Comparison of ENCODE assay signal across 22 mouse cellular contexts in genomic region chr1:68401204-68401603, GRCm38 (mm10).
A peak's percentile ranks its signal among the peaks of the same experiment; 100 is the strongest.
DNase-seq lines count a peak whose midpoint lies in the region; ATAC-seq and TF ChIP-seq lines count a peak whose summit lies in the region.
"Had no signal": no experiment of that assay in that cellular context is flagged by ENCODE, and none has a peak within 500 bp of the region (broad histone marks: within the 10 kb centered on the region; RNA-seq: fewer than 3 reads in every experiment).

No protein-coding gene starts in this region.

- H3K4me1 ChIP-seq in hindbrain, embryonic 11.5 days (replicated peaks; ENCODE audit: control insufficient read depth, insufficient read depth, low read length): no peaks in the 10 kb centered on the region
- H3K4me1 ChIP-seq in hindbrain, embryonic 14.5 days (replicated peaks; ENCODE audit: control insufficient read depth, insufficient read depth, low read length): peaks cover 13% of the 10 kb centered on the region; the same call in 1 of the 2 replicates
- H3K4me1 ChIP-seq: embryonic facial prominence, embryonic 12.5 days; heart, embryonic 15.5 days; megakaryocyte, embryonic 14.5 days had no signal

- H3K9ac ChIP-seq in hindbrain, embryonic 11.5 days (ENCODE audit: low read depth, low read length): no peak overlapping the region
- H3K9ac ChIP-seq in hindbrain, embryonic 14.5 days: no peak overlapping the region
- H3K9ac ChIP-seq: embryonic facial prominence, embryonic 12.5 days; heart, embryonic 15.5 days had no signal

- WGBS in hindbrain, embryonic 11.5 days: 21% methylated on average over 4 of the region's 4 CpGs
- 22% methylated on average over 4 of the region's 4 CpGs for WGBS in hindbrain, embryonic 14.5 days

- no peaks in the 10 kb centered on the region for H3K27me3 ChIP-seq in hindbrain, embryonic 11.5 days (ENCODE audit: control insufficient read depth, insufficient read depth, low read length)
- no peaks in the 10 kb centered on the region for H3K27me3 ChIP-seq in hindbrain, embryonic 14.5 days (ENCODE audit: control insufficient read depth, insufficient read depth, low read length)
- H3K27me3 ChIP-seq: embryonic facial prominence, embryonic 12.5 days; heart, embryonic 15.5 days; megakaryocyte, embryonic 14.5 days; Patski had no signal

- no peaks in the 10 kb centered on the region for H3K36me3 ChIP-seq in hindbrain, embryonic 11.5 days (ENCODE audit: control insufficient read depth, insufficient read depth, low read length)
- H3K36me3 ChIP-seq in hindbrain, embryonic 14.5 days (replicated peaks; ENCODE audit: control insufficient read depth, insufficient read depth): no peaks in the 10 kb centered on the region
- H3K36me3 ChIP-seq: embryonic facial prominence, embryonic 12.5 days; heart, embryonic 15.5 days had no signal

- H3K4me3 ChIP-seq in hindbrain, embryonic 11.5 days (ENCODE audit: low read depth, low read length): no peak overlapping the region
- no peak overlapping the region for H3K4me3 ChIP-seq in hindbrain, embryonic 14.5 days (replicated peaks; ENCODE audit: low read length)
- H3K4me3 ChIP-seq: embryonic facial prominence, embryonic 12.5 days; heart, embryonic 15.5 days; megakaryocyte, embryonic 14.5 days had no signal

- peak; percentile 91 for ATAC-seq in hindbrain, embryonic 11.5 days (ENCODE audit: low FRiP score)
- ATAC-seq in hindbrain, embryonic 14.5 days (ENCODE audit: low FRiP score): no peak
- no peak for ATAC-seq in CD4-positive, CD25-positive, alpha-beta regulatory T cell, adult 4 months
- ATAC-seq: intestine, embryonic 16.5 days; Patski had no signal

- H3K9me3 ChIP-seq in hindbrain, embryonic 11.5 days (ENCODE audit: control insufficient read depth, low read length): no peaks in the 10 kb centered on the region
- H3K9me3 ChIP-seq in hindbrain, embryonic 14.5 days (ENCODE audit: control insufficient read depth, low read length): no peaks in the 10 kb centered on the region
- H3K9me3 ChIP-seq: embryonic facial prominence, embryonic 12.5 days; heart, embryonic 15.5 days; megakaryocyte, embryonic 14.5 days had no signal

- TF ChIP-seq CTCF in brain, embryonic 14.5 days (IDR thresholded peaks at IDR 0.05; ENCODE audit: borderline replicate concordance, extremely low read depth, insufficient read depth, insufficient read length): no peak

- peak; percentile 34 for DNase-seq in hindbrain, embryonic 11.5 days (ENCODE audit: low spot score)
- no peak for DNase-seq in hindbrain, embryonic 14.5 days (ENCODE audit: low spot score)
- DNase-seq in Muller cell, postnatal 12 days (ENCODE audit: inconsistent ontology term): peak; percentile 62
- DNase-seq in brain, embryonic 14.5 days (ENCODE audit: low read depth): peak; percentile 61
- peak; percentile 47 for DNase-seq in mesoderm, embryonic 11.5 days (ENCODE audit: low read depth, low spot score)
- DNase-seq in urinary bladder, postnatal 36 days (ENCODE audit: low spot score in 2 of 2): no peak
- no peak for DNase-seq in adrenal gland, adult 2 months
- DNase-seq: adrenal gland, postnatal 10 days; cerebellum, postnatal 14 days; gastrocnemius, postnatal 25 days; kidney, postnatal 36 days; layer of hippocampus, adult 9-11 months; lung, adult 2 months; right cerebral cortex, postnatal 14 days; thymus, adult 2 months had no signal

- H3K27ac ChIP-seq in hindbrain, embryonic 11.5 days (ENCODE audit: low read depth, low read length): no peak overlapping the region
- no peak overlapping the region; the same call in 1 of the 2 replicates for H3K27ac ChIP-seq in hindbrain, embryonic 14.5 days
- H3K27ac ChIP-seq: embryonic facial prominence, embryonic 12.5 days; heart, embryonic 15.5 days had no signal

- H3K4me2 ChIP-seq in hindbrain, embryonic 11.5 days (replicated peaks; ENCODE audit: low read depth, low read length): no peak overlapping the region
- H3K4me2 ChIP-seq in hindbrain, embryonic 14.5 days (replicated peaks): no peak overlapping the region
- H3K4me2 ChIP-seq: embryonic facial prominence, embryonic 12.5 days; heart, embryonic 15.5 days; liver, embryonic 11.5 days had no signal

- no peak for TF ChIP-seq POLR2A in brain, embryonic 14.5 days (IDR thresholded peaks at IDR 0.05; ENCODE audit: borderline replicate concordance, extremely low read depth, insufficient read depth, insufficient read length, poor library complexity, severe bottlenecking)

Comparison
In these comparisons a context has a peak if more than half of its experiments do, and no peak if none do; other contexts are left out.
1. DNase-seq: peak in hindbrain, embryonic 11.5 days (single experiment), Muller cell, postnatal 12 days (single experiment), brain, embryonic 14.5 days (single experiment) and mesoderm, embryonic 11.5 days (single experiment); none in hindbrain, embryonic 14.5 days (single experiment), urinary bladder, postnatal 36 days (0 of 2) and adrenal gland, adult 2 months (single experiment).